Mouse (Mus musculus) adrenal gland, adult (tissue): Measurements from ENCODE around the gene Wdr93.

Experiments
- DNase-seq, 2 experiments: peaks; one replicate each; pipeline ENCODE4 v3.0.0; 2022 to 2023; ENCODE audit warnings: low spot score in 1 of 2; ENCODE audit not compliant: inconsistent age in 2 of 2

Wdr93 gene

GRCm38 (mm10) chr7:79742659-79743536 lies at the start of gene Wdr93, which contains the start of gene Pex11a:
Gene Wdr93, plus strand, starts transcription at chr7:79743163.
Gene Pex11a, minus strand, starts transcription at chr7:79743131.
- DNase-seq, result peak; percentile 91 to 96

DNA sequence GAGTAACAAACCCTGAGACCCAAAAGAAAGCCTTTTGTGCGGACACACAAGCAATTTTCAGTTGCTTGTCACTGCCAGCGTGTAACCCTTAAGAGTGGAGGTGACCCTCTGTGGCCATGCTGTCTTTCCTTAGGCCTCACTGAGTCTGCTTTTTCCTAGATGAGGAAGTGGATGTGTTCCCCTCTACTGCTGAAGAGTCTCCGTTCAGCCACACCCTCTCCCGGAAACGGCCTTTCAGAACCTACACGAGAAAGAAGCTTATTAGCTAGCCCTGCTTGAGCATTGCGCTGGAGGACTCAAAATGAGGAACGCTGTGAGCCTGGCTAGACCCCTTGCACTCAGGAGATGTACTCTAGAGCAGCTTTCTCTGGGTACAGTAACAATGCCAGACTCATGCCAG lies 46.5 kb upstream of the Wdr93 start:
- DNase-seq, result no peak

DNA sequence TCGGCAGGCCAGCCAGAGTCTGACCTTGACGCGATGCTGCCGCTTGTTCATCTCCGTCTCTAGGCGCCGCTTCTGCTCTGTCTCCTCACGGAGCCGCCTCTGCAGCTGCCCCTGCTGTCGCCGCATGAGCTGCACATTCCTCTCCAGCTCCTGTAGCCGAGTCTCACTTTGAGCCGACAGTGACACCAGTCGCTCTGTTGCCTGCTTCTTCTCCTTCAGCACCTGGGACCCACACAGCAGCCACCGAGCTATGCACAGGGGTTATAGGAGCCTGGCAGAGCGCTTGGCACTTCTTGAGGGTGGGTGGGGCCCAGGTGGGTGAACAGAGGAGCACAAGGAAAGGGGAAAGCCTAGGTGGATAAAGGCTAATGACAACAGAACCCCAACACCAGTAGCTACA lies 40.2 kb upstream of the Wdr93 start:
- DNase-seq, result no peak

- DNase-seq, result no peak
Measured at GRCm38 (mm10) chr7:79705210-79705609, 37.8 kb upstream of the Wdr93 start.

- peak in 1 of 2 experiments; percentile 56 for DNase-seq
Measured at GRCm38 (mm10) chr7:79710130-79710607, 32.8 kb upstream of the Wdr93 start.

- DNase-seq, result peak in 1 of 2 experiments; percentile 23
Measured at GRCm38 (mm10) chr7:79710831-79711230, 32.1 kb upstream of the Wdr93 start.

DNA sequence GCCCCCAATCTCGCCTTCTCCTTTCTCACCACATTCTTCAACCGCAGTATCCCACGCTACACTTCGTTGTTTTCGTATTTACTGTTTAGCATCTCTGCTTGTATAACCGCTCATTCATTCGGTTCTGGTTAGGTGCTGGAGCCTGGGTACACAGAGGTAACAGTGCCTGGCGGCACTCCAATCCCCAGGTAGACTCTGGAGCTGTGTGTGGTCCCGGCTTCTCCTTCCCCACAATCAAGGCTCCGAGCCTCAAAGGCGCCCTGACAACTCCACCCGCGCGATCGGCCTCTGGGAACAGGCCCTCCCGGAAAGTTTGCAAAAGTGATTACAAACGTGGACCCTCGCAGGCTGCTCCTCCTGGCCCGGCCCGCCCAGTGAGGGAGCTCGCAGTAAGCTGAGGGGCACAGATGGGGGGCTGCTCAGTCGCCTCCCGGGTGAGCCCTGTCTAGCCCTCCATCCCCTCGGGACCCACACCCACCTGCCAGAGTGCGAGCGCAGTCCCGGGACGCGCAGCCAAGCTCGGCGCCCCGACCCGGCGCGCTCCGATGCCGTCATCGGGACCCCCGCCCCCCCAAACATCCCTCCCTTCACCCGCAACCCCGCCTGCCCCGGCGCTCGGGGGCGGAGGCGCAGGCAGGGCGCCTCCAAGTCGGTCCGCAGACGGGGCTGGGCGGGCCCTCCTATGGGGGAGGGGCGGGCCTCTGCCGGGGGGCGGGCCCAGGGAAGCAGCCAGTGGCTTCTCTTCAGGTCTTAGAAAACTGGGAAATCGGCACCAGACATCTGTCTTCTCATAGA lies 27.6 kb upstream of the Wdr93 start, which contains the start of gene Kif7:
TSS of gene Kif7 (minus strand) at position 534 of the 795 bp plus-strand sequence.
- peak; percentile 87 to 95 for DNase-seq

GRCm38 (mm10) chr7:79721386-79721977 lies 21.5 kb upstream of the Wdr93 start:
- peak; percentile 74 to 90 for DNase-seq

DNA sequence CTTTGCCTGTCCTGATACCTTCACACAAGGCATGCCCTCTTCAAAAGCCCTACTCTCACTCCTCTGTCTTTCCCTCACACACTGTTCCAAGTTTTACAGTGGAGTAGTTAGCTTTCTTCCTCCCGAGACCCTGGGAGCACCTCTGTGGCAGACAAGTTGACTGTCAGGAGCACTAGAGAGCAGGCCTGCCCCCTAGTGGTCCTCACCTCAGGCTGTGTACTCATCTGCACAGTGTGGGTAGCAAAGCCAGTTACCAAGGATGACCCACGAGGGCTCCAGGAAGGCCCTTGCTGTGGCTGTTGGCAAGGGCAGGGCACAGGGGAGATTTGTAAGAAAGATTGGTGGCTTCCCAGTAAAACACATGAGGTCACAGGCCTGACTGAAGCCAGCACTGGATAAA lies 15.9 kb upstream of the Wdr93 start:
- DNase-seq, result peak; percentile 59 to 81

GRCm38 (mm10) chr7:79728219-79728618 lies 14.7 kb upstream of the Wdr93 start:
- DNase-seq, result peak; percentile 77 to 91

DNA sequence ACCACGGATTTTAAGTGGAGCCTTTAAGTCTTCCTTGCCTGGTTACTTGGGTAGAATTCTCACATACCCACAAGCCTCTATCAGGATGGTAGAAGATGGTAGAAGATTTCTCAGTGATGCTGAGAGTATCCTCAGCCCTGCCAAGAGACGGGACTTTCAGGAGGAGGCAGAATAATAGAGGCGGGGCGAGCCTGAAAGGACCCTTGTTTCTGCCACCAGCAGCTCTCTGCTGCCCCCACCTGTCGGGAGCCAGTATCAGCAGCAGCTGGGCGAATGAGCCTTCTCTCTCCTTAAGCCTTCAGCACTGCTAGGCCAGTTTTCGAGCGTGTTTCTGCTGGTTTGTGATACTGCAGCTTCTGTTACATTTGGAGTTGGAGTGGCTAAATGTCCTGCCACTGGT lies 13.8 kb upstream of the Wdr93 start:
- peak; percentile 72 to 89 for DNase-seq

GRCm38 (mm10) chr7:79729743-79730370 lies 13.1 kb upstream of the Wdr93 start:
- DNase-seq, result peak; percentile 60 to 82

DNA sequence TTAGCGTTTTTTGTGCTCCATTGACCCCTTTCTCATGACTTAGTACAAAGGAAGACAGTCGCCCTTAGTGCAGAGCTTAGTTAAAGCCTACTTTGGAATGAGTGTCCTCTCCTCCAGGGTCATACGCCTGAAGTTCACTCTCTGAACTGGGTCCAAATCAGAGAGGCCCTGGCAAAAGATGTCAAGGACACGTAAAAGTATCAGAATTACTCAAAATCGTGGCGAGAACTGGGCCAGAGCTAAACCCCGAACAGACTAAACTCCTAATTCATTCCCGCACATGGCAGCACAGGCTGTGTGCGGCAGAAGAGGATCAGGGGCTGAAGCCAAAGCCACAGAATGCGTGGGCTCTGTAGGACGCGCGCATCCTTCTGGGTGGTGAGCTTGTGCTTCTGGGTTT lies 11.5 kb upstream of the Wdr93 start:
- DNase-seq, result peak; percentile 79 to 91

- peak in 1 of 2 experiments; percentile 80 for DNase-seq
Measured at GRCm38 (mm10) chr7:79732622-79733021, 10.3 kb upstream of the Wdr93 start, which contains the start of gene Plin1. Gene Plin1, minus strand, starts transcription at chr7:79732903.

- peak; percentile 81 to 92 for DNase-seq
Measured at GRCm38 (mm10) chr7:79734563-79734962, 8.4 kb upstream of the Wdr93 start.

- peak; percentile 37 to 69 for DNase-seq
Measured at GRCm38 (mm10) chr7:79736511-79736910, 6.5 kb upstream of the Wdr93 start.

DNA sequence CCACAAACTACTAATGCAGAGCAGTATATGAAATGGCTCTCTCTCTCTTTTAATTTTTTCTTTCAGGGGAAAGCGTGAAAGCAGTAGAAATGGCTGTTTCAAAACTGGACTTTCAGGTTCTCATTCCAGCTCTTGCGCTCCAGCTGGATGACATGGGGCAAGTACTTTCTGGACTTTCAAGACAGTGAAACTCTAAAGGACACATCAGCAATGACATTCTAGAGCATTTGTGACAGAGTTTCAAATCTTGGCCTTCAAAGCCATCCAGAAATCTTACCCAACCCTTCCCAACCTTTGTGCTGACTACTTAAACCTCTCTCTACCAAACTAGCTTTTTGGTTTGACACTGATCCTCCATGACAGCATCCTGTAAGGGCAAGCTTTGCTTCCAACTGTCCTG lies 4.0 kb upstream of the Wdr93 start:
- no peak for DNase-seq

- DNase-seq, result no peak
Measured at GRCm38 (mm10) chr7:79740279-79740678, 2.7 kb upstream of the Wdr93 start.

GRCm38 (mm10) chr7:79742277-79742658 lies 695 bp upstream of the Wdr93 start:
- no peak for DNase-seq

DNA sequence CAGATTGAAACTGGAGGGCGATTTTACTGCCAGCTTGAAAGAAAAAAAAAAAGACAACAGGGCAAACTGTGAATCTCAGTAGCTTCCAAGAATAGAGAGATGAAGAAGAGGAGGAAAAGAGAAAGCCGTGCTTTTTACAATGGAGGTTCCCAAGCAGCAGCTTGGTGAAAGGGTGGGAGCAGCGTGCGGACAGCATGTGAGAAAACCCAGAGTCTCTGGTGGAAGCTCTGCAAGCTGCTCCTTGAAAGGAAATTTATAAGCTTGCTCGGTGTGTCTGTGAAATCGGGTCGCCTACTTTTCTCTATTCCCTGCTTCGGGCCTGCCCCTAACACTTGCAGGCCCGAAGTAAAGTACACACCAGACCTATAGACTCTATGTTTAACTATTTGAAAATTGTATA lies 1.1 kb downstream of the Wdr93 start:
- no peak for DNase-seq

DNA sequence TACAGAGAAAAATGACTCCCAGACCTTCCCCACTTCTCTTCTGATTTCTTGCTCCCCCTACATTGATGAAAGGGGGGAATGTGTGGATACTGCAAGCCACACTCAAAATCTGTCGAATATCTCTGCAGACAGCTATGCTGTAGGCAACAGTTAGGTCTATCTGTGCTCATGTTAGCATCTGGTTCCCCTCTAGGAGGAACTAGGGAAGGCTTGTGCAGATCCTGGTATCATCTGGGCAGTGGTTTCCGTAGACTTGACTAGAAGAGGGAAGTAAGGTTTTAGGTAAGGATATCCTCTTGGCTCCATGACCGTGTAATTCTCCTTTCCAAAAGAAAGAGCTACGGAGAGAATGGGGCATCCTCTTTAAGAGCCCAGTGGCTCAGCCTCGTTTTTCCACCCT lies 1.6 kb downstream of the Wdr93 start:
- no peak for DNase-seq
